Mouse (Mus musculus): ENCODE results near the gene Cyp3a59. TPM values are rescaled to one million over a fixed set of nuclear protein-coding genes. Genes with fewer than 3 reads are reported as not detected.
"Not testable (repeated sequence)": the region's sequence is repeated elsewhere in the genome, so short reads cannot be mapped to it uniquely, and the experiment has no call there.

Gene Cyp3a59
- total RNA-seq (2022) = not detected

- DNase-seq (ENCODE audit: low spot score in 2 of 2) = not testable (repeated sequence)
Observed at GRCm38 (mm10) chr5:146078945-146079344, at the start of gene Cyp3a59. Gene Cyp3a59, plus strand, starts transcription at chr5:146079257.

- DNase-seq (ENCODE audit: low spot score in 2 of 2) = no peak
Observed at GRCm38 (mm10) chr5:146070099-146070498, 9.0 kb upstream of the Cyp3a59 start.

DNA sequence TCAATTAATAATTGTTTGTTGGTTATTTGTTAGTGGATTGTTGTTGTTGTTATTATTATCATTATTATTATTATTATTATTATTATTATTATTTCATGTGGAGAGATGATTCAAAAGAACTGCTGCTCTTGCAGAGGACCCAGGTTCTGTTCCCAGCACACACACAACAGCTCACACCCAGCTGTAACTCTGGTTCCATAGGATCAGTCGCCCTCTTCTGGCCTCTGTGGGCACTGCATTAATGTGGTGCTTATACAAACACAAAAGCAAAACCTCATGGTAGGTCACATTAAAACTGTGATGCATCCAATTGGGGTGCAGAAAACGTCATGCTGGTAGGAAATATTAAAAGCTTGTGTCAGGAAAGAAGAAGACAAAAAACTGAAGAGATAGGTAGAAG lies 68.8 kb downstream of the Cyp3a59 start:
- no peak for DNase-seq (ENCODE audit: low spot score in 2 of 2)

DNA sequence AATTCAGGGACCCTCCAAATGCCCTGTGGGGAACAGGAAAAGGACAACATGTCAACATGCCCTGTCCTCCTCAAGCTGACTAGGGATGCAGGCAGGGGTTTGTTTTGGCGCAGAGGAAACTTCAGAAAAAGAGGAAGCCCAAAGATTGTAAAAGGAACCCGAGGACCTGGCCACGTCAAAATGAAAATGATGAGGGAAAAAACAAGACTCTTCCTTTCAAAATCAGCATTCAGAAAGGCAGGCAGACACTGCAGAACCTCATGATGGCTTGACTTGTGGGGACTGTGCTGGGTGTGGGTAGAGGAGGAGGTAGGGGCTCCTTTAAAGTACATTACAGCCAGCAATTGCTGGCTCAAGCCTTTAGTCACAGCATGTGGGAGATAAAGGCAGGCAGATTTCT lies 71.4 kb downstream of the Cyp3a59 start:
- DNase-seq (ENCODE audit: low spot score in 2 of 2) = no peak

DNA sequence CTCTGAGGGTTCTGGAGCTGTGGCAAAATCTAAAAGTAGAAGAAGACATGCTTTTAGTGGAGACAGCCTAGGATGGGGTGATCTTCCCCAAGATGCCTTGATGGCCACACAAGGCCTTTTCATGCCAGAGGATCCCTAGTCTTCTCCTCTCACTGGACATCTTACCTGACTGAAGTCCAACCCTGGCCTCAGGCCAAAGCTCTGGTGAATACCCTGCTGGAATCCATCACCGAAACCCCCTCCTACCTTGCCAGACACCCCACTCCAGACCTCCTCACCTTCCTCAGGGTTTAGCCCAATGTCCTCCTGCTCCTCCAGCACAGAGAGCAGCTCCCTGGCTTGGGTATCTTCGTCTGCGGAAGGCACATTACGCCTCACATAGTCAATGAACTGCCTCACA lies 79.3 kb downstream of the Cyp3a59 start:
- not testable (repeated sequence) for DNase-seq (ENCODE audit: low spot score in 2 of 2)

GRCm38 (mm10) chr5:146160439-146160838 lies 81.4 kb downstream of the Cyp3a59 start, which contains the start of gene Gm5565:
Gene Gm5565, minus strand, starts transcription at chr5:146160539.
- not testable (repeated sequence) for DNase-seq (ENCODE audit: low spot score in 2 of 2)

Other genes with a start within 250 kb of the Cyp3a59 start
- not detected for gene Cyp3a11, start 199.3 kb upstream of the Cyp3a59 start, total RNA-seq (2022)
- gene Cyp3a25, start 69.6 kb upstream of the Cyp3a59 start, total RNA-seq (2022) = not detected
- not detected for gene Gm5565, start 81.3 kb downstream of the Cyp3a59 start, total RNA-seq (2022)
- not detected for gene Gm6309, start 91.5 kb downstream of the Cyp3a59 start, total RNA-seq (2022)
- 1 to 10 TPM; 1.2 to 1.8 (median 1.4) TPM for gene 1700001J03Rik, start 106.0 kb downstream of the Cyp3a59 start, total RNA-seq (2022)
- gene Rnf6, start 142.3 kb downstream of the Cyp3a59 start, total RNA-seq (2022) = 10 to 100 TPM; 57.3 to 70.0 (median 62.7) TPM
- gene Cdk8, start 152.0 kb downstream of the Cyp3a59 start, total RNA-seq (2022) = 10 to 100 TPM; 37.6 to 39.9 (median 39.3) TPM

All from left cerebral cortex, adult 8-10 months (tissue).